Mouse (Mus musculus): ENCODE measurements around the gene Ubap2l.

GRCm38 (mm10) chr3:90083698-90084324 is 31.4 kb upstream of the Ubap2l start:
- no peak for TF ChIP-seq CTCF (IDR thresholded peaks at IDR 0.05)
- TF ChIP-seq EP300 (IDR thresholded peaks at IDR 0.05; ENCODE audit: insufficient read depth, low read depth, low read length): no peak
- TF ChIP-seq POLR2A (IDR thresholded peaks at IDR 0.05; ENCODE audit: insufficient read depth, low read depth, low read length): no peak

Data from heart, adult 2 months (tissue).